Mouse (Mus musculus): ENCODE data around the gene Ckap2. TPM values are rescaled to one million over a fixed set of nuclear protein-coding genes. Genes with fewer than 3 reads are reported as not detected.
A peak's percentile ranks its signal among the peaks of the same experiment; 100 is the strongest.

Gene Ckap2
- total RNA-seq, 1 experiment = 68.7 TPM

DNA sequence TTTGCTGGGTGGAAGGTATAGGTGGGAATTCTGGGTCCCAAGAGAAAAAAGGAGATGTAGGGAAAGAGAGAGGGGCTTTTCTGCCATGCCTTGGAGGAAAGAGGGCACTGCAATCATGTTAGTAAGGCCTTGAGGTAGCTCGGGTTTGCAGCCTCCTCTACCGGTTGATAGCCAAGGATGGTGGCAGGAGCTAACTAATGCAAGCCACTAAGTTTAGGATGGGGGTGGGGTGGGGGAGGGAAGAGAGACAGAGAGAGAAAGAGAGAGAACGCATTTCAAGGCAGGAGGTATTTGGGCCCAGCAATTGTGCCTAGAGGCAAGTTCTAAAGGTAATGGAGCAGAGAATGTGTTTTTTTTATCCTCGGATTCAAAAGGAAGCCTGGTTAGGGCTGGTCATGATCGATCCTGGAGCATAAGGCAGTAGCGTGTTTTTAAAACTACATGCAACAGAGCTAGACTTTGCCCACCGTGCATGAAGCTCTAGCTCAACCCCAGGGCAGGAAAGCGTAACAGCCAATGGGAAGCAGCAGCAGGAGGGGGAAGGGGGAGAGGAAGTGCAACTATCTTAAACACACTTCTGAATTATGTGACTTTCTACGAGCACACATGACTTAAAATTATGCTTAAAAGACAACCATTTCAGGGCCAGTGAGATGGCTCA, 37.8 kb downstream of the Ckap2 start:
- H3K36me3 ChIP-seq (ENCODE audit: control insufficient read depth, insufficient read depth, low read length, poor library complexity, severe bottlenecking) = no peaks in the 10 kb centered on the region
- in situ Hi-C loops (cut with MboI; ENCODE audit: low sequenced_read_pairs in 2 of 2, unreplicated experiment in 2 of 2) = no loop called here
- no peak for DNase-seq (ENCODE audit: low read depth, low spot score)

DNA sequence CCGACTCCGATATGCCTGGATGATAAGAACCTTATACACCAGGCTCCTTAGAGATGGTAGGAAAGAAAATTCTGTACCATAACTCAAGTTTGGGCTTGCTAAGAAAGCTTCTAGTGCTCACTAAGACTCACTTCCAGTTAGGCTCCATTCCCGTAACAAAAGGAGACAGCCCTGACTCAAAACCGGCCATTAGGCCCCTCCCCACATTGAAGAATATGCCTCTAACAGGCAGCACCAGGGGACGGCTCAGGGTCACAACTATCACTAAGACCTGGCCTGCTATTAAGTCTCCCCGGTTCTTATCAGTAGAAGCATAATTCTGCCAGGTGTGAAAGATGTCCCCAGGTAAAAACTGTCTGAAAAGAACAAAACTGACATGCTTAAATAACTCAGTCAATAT, 39.8 kb downstream of the Ckap2 start:
- H3K27ac ChIP-seq (ENCODE audit: insufficient read depth, low read depth, low read length, poor library complexity, severe bottlenecking) = no peak overlapping the region
- in situ Hi-C loops (cut with MboI; ENCODE audit: low sequenced_read_pairs in 2 of 2, unreplicated experiment in 2 of 2) = no loop called here
- H3K9me3 ChIP-seq (ENCODE audit: control insufficient read depth, insufficient read depth, low read depth, low read length) = no peaks in the 10 kb centered on the region
- H3K36me3 ChIP-seq (ENCODE audit: control insufficient read depth, insufficient read depth, low read length, poor library complexity, severe bottlenecking) = no peaks in the 10 kb centered on the region
- H3K4me1 ChIP-seq (ENCODE audit: control insufficient read depth in 2 of 2, insufficient read depth in 2 of 2, low read length in 2 of 2, poor library complexity in 1 of 2) = peaks cover 4 to 10% of the 10 kb centered on the region in 2 experiments; a peak in 2 of 4 replicates
- H3K4me3 ChIP-seq (ENCODE audit: insufficient read depth in 1 of 2, low read depth in 1 of 2, low read length in 2 of 2, poor library complexity in 1 of 2, severe bottlenecking in 1 of 2) = no peak overlapping the region
- no peak overlapping the region for H3K9ac ChIP-seq (ENCODE audit: insufficient read depth, low read depth, low read length, poor library complexity, severe bottlenecking)
- DNase-seq (ENCODE audit: low read depth, low spot score) = peak; percentile 30
- no peak for TF ChIP-seq ZC3H11A (IDR thresholded peaks at IDR 0.05; ENCODE audit: borderline replicate concordance, low read depth, low read length)
- TF ChIP-seq ZNF384 (IDR thresholded peaks at IDR 0.05; ENCODE audit: low read depth, low read length) = no peak

More for the DNA sequence above, 37.8 kb downstream of the Ckap2 start:
- Histone ChIP-seq H3K4me1 (ENCODE audit: control insufficient read depth in 2 of 2, insufficient read depth in 2 of 2, low read length in 2 of 2, poor library complexity in 1 of 2) (peaks cover 4 to 10% of the 10 kb centered on the region in 2 experiments; a peak in 2 of 4 replicates), H3K9ac (ENCODE audit: insufficient read depth, low read depth, low read length, poor library complexity, severe bottlenecking) (no peak overlapping the region; the same call in 1 of the 2 replicates), H3K9me3 (ENCODE audit: control insufficient read depth, insufficient read depth, low read depth, low read length) (no peaks in the 10 kb centered on the region), H3K27ac (ENCODE audit: insufficient read depth, low read depth, low read length, poor library complexity, severe bottlenecking) (no peak overlapping the region), H3K4me3 (ENCODE audit: insufficient read depth in 1 of 2, low read depth in 1 of 2, low read length in 2 of 2, poor library complexity in 1 of 2, severe bottlenecking in 1 of 2) (peak overlapping the region in 1 of 2 experiments; percentile 26; a peak in 1 of 4 replicates)
- TF ChIP-seq CHD2 (IDR thresholded peaks at IDR 0.05; ENCODE audit: low read depth, low read length) (no peak), ZNF384 (IDR thresholded peaks at IDR 0.05; ENCODE audit: low read depth, low read length) (no peak), ZC3H11A (IDR thresholded peaks at IDR 0.05; ENCODE audit: borderline replicate concordance, low read depth, low read length) (no peak), MAFK (IDR thresholded peaks at IDR 0.05; ENCODE audit: insufficient read depth, low read depth, low read length) (no peak), HCFC1 (IDR thresholded peaks at IDR 0.05; ENCODE audit: borderline replicate concordance, insufficient read depth, low read length) (no peak)

DNA sequence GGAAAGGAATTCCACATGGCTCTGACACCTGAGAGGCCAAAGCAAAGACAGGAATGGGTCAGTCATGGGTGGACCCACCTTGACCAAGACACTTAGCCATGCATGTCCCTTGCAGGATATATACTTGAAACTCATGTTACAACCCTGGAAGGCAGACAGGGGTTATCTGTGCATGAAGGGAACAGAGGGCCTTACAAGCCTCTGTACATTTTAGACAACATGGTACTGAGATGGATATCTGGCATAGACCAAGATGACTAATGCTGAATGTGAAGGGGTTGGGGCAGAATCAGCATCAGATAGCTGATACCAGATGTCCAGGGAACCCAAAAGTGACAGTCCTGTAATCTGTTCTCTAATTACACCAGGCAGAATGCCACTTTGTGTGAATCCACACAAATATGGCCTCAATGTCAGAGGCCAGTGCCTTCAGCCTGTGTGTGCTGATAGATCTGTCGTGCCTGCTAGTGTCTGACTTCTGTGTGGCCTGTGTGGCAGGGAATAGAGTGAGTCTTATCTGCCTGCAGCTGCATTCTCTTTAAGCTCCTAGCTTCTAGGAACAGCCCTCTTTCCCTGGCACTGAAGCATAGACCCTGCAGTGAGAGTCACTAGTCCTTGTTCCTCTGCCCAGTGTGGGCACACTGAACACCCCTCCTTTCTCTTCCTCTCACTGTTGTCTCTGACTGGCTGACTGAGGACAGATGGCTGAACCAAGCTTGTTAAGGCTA, 41.7 kb downstream of the Ckap2 start:
- Histone ChIP-seq H3K9me3 (ENCODE audit: control insufficient read depth, insufficient read depth, low read depth, low read length) (no peaks in the 10 kb centered on the region), H3K4me3 (ENCODE audit: insufficient read depth in 1 of 2, low read depth in 1 of 2, low read length in 2 of 2, poor library complexity in 1 of 2, severe bottlenecking in 1 of 2) (no peak overlapping the region), H3K27ac (ENCODE audit: insufficient read depth, low read depth, low read length, poor library complexity, severe bottlenecking) (no peak overlapping the region), H3K36me3 (ENCODE audit: control insufficient read depth, insufficient read depth, low read length, poor library complexity, severe bottlenecking) (no peaks in the 10 kb centered on the region), H3K9ac (ENCODE audit: insufficient read depth, low read depth, low read length, poor library complexity, severe bottlenecking) (no peak overlapping the region), H3K4me1 (ENCODE audit: control insufficient read depth in 2 of 2, insufficient read depth in 2 of 2, low read length in 2 of 2, poor library complexity in 1 of 2) (peaks cover 4 to 10% of the 10 kb centered on the region in 2 experiments; a peak in 2 of 4 replicates)
- no peak for DNase-seq (ENCODE audit: low read depth, low spot score)
- in situ Hi-C loops (cut with MboI; ENCODE audit: low sequenced_read_pairs in 2 of 2, unreplicated experiment in 2 of 2) = no loop called here
- TF ChIP-seq ZNF384 (IDR thresholded peaks at IDR 0.05; ENCODE audit: low read depth, low read length) (no peak), CHD2 (IDR thresholded peaks at IDR 0.05; ENCODE audit: low read depth, low read length) (no peak), MAFK (IDR thresholded peaks at IDR 0.05; ENCODE audit: insufficient read depth, low read depth, low read length) (no peak), ZC3H11A (IDR thresholded peaks at IDR 0.05; ENCODE audit: borderline replicate concordance, low read depth, low read length) (no peak), HCFC1 (IDR thresholded peaks at IDR 0.05; ENCODE audit: borderline replicate concordance, insufficient read depth, low read length) (no peak)

DNA sequence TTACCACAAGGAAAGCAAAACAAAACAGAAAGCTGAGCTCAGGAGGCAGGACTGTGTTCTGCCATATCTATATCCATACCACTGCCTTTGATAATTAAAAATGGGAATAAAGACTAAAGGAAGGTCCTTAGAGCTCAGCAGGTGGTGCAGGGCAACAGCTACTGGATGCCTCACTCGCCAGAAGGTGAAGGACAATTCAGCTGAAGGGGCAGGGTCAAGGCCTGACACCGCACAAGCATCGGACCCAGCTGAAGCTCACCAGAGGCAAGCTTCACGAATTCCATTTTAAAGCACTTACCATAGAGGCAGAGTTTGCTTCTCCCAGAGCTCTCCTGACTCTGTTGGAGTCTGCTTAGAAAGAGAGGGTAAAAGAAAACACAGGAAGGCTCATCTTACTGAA, 43.0 kb downstream of the Ckap2 start:
- DNase-seq (ENCODE audit: low read depth, low spot score) = no peak
- Histone ChIP-seq H3K9me3 (ENCODE audit: control insufficient read depth, insufficient read depth, low read depth, low read length) (no peaks in the 10 kb centered on the region), H3K36me3 (ENCODE audit: control insufficient read depth, insufficient read depth, low read length, poor library complexity, severe bottlenecking) (no peaks in the 10 kb centered on the region), H3K4me1 (ENCODE audit: control insufficient read depth in 2 of 2, insufficient read depth in 2 of 2, low read length in 2 of 2, poor library complexity in 1 of 2) (peaks cover under 1 to 6% of the 10 kb centered on the region in 2 experiments; a peak in 1 of 4 replicates), H3K9ac (ENCODE audit: insufficient read depth, low read depth, low read length, poor library complexity, severe bottlenecking) (no peak overlapping the region), H3K4me3 (ENCODE audit: insufficient read depth in 1 of 2, low read depth in 1 of 2, low read length in 2 of 2, poor library complexity in 1 of 2, severe bottlenecking in 1 of 2) (no peak overlapping the region), H3K27ac (ENCODE audit: insufficient read depth, low read depth, low read length, poor library complexity, severe bottlenecking) (no peak overlapping the region)
- in situ Hi-C loops (cut with MboI; ENCODE audit: low sequenced_read_pairs in 2 of 2, unreplicated experiment in 2 of 2) = no loop called here
- TF ChIP-seq MAFK (IDR thresholded peaks at IDR 0.05; ENCODE audit: insufficient read depth, low read depth, low read length) = no peak
- no peak for TF ChIP-seq HCFC1 (IDR thresholded peaks at IDR 0.05; ENCODE audit: borderline replicate concordance, insufficient read depth, low read length)
- no peak for TF ChIP-seq CHD2 (IDR thresholded peaks at IDR 0.05; ENCODE audit: low read depth, low read length)
- TF ChIP-seq ZNF384 (IDR thresholded peaks at IDR 0.05; ENCODE audit: low read depth, low read length) = no peak
- TF ChIP-seq ZC3H11A (IDR thresholded peaks at IDR 0.05; ENCODE audit: borderline replicate concordance, low read depth, low read length) = no peak
